Mouse (Mus musculus) gastrocnemius, postnatal 36 days (tissue): ENCODE data around the gene Pml. TPM values are rescaled to one million over a fixed set of nuclear protein-coding genes. Genes with fewer than 3 reads are reported as not detected.

Experiments used
- DNase-seq, 2 experiments: peaks; one replicate each; pipeline ENCODE4 v3.0.0; 2022
- intact Hi-C: fragments of 180-260 bp; cut with DNase I; formaldehyde crosslinking; loops from one replicate; pipeline ENCODE4 v1.15.1; 2025
- microRNA-seq, 2 experiments: library from miRNA; unstranded; fragments of <30 nt; microRNA quantifications; one replicate each; pipeline ENCODE4 v1.2.0; 2021
- total RNA-seq, 2 experiments: library from RNA; stranded (reverse); gene quantifications; 2 replicates each; pipeline ENCODE4 v1.2.3; 2021

The Pml gene
- total RNA-seq, 2 experiments from 2014 or later: 4.0 to 4.3 TPM

GRCm38 (mm10) chr9:58177165-58177564, 72.4 kb downstream of the Pml start:
- no peak for DNase-seq
- intact Hi-C loops: no loop called here

- intact Hi-C loops: no loop called here
- no peak for DNase-seq
Measured at GRCm38 (mm10) chr9:58175745-58176487, 73.7 kb downstream of the Pml start.

DNA sequence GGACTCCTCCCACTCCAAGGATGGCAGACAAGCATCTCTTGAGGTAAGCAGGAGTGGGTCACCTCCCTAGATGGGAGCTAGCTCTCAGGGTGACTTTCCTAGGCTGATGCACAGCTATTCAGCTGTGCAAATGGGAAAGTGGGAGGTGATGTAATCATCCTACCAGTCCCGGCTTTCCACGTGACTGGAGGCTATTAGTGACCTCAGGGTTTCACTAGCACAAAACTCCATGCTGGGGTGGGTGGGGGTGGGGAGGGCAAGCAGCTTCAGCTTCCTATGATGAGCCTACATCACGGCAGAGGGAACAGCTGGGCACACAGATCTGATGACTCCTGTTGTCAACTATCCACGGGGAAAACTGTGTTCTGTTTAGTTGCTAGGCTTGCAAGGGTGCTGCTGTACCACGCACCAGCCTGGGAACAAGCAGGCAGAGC, 74.8 kb downstream of the Pml start:
- intact Hi-C loops: no loop called here

DNA sequence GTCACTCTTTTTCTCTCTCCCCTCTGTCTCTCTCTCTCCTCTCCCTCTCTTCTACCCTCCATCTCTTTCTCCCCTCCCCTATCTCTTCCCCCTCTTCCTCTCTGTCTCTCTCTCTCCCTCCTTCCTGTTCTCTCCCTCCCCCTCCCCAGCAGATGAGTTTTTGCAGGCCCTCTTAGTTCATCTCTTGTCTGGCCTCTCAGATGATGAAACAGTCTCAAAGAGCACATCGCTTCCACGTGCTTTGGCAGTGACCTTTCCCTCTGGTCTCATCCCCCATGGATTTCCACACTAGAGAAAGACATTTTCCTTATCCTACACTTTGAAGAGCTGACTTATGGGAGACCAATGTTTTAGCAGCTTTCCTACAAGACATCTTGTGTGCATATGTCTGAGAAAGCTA, 76.7 kb downstream of the Pml start:
- DNase-seq: no peak
- intact Hi-C loops: no loop called here

More for the DNA sequence above, 74.8 kb downstream of the Pml start:
- DNase-seq: no peak

GRCm38 (mm10) chr9:58169426-58169825, 80.2 kb downstream of the Pml start:
- intact Hi-C loops: no loop called here
- no peak for DNase-seq

DNA sequence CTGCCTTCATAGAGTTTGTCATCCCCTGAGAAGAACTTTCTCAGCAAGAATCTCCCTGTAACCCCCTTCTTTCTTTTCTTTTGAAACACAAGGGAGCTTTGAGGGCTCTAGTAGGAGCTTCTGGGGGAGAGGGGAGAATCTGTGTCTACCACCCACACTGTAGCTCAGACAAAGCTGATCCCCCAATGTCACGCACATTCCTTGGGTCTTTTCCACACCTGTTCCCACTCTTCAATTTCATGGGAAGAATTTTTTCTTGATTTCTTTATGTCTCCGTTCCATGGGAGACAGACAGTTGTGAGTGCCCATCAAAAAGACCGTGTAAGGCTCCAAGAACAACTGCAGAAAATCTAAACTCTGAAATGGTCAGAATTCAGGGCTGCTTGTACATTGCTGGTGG, 80.7 kb downstream of the Pml start:
- intact Hi-C loops: no loop called here

More for the DNA sequence above, 80.7 kb downstream of the Pml start:
- DNase-seq: no peak

Small RNA genes within 50 kb of the gene (microRNA-seq; reads per million reads assigned to microRNA genes)
- 0 reads per million in 2 experiments for gene Mir6385

Other genes with a start within 250 kb of the Pml start
- gene Cyp11a1, start 243.4 kb downstream of the Pml start, total RNA-seq: not detected
- under 1 TPM; 0.18 to 0.69 TPM for gene Stra6, start 186.0 kb downstream of the Pml start, total RNA-seq
- gene Ccdc33, start 131.0 kb downstream of the Pml start, total RNA-seq: not detected
- 10 to 100 TPM; 20.5 to 24.0 TPM for gene Islr, start 45.5 kb downstream of the Pml start, total RNA-seq
- gene Islr2, start 45.5 kb downstream of the Pml start, total RNA-seq: 1 to 10 TPM; 2.6 to 4.7 TPM
- 1 to 10 TPM; 5.5 to 7.5 TPM for gene Stoml1, start 3.4 kb upstream of the Pml start, total RNA-seq
- gene Loxl1, start 63.4 kb upstream of the Pml start, total RNA-seq: 10 to 100 TPM; 13.9 to 14.3 TPM
- gene Tbc1d21, start 120.7 kb upstream of the Pml start, total RNA-seq: not detected
- gene Insyn1, start 238.8 kb upstream of the Pml start, total RNA-seq: 10 to 100 TPM; 13.7 to 15.6 TPM